In genomic region chr2:27505539-27505938, GRCm38 (mm10) we compare ENCODE assay signal across 8 mouse cellular contexts. TPM values are rescaled to one million over a fixed set of nuclear protein-coding genes. Genes with fewer than 3 reads are reported as not detected.
A peak's percentile ranks its signal among the peaks of the same experiment; 100 is the strongest.
DNase-seq lines count a peak whose midpoint lies in the region; ATAC-seq and TF ChIP-seq lines count a peak whose summit lies in the region.

No protein-coding gene starts in this region.

- H3K79me3 ChIP-seq in C2C12 (ENCODE audit: low read depth): no peaks in the 10 kb centered on the region

- peak; percentile 84 for DNase-seq in embryo, embryonic 10 days (ENCODE audit: low spot score)
- peak; percentile 71 to 79 for DNase-seq in lung, adult 18-20 months
- no peak for DNase-seq in spleen, postnatal 36 days (ENCODE audit: low spot score in 2 of 2)
- DNase-seq in adrenal gland, postnatal 10 days: no peak
- DNase-seq in cerebellum, adult 2 months: no peak
- DNase-seq in cerebellum, adult 18-20 months: no peak

- H3K4me3 ChIP-seq in C2C12 (ENCODE audit: insufficient read depth, poor library complexity, severe bottlenecking): no peak overlapping the region
- no peak overlapping the region for H3K4me3 ChIP-seq in intestine, postnatal 0 days (ENCODE audit: low read depth, low read length)
- H3K4me3 ChIP-seq in cerebellum, adult 2 months (replicated peaks; ENCODE audit: insufficient read depth, low read depth, low read length): no peak overlapping the region

- H3K4me1 ChIP-seq in intestine, postnatal 0 days (replicated peaks; ENCODE audit: control insufficient read depth, insufficient read depth, low read length): 0 out of 2 replicates have a peak, but pooled peaks cover 5% of the 10 kb centered on the region
- H3K4me1 ChIP-seq in cerebellum, adult 2 months (ENCODE audit: control insufficient read depth, insufficient read depth, low read length): no peaks in the 10 kb centered on the region

- H3K9ac ChIP-seq in intestine, postnatal 0 days (ENCODE audit: low read depth, low read length): peak overlapping the region; percentile 17; the same call in 1 of the 2 replicates

- H3K27me3 ChIP-seq in C2C12 (ENCODE audit: control insufficient read depth, insufficient read depth, insufficient read length): no peaks in the 10 kb centered on the region
- no peaks in the 10 kb centered on the region for H3K27me3 ChIP-seq in intestine, postnatal 0 days (replicated peaks; ENCODE audit: control insufficient read depth, insufficient read depth, low read length)
- no peaks in the 10 kb centered on the region for H3K27me3 ChIP-seq in cerebellum, adult 2 months (ENCODE audit: control insufficient read depth, insufficient read depth, low read length)

- H3K9me3 ChIP-seq in intestine, postnatal 0 days (ENCODE audit: control insufficient read depth): no peaks in the 10 kb centered on the region

- no peaks in the 10 kb centered on the region for H3K36me3 ChIP-seq in C2C12 (ENCODE audit: control insufficient read depth, insufficient read depth)
- H3K36me3 ChIP-seq in intestine, postnatal 0 days (ENCODE audit: control insufficient read depth, insufficient read depth): no peaks in the 10 kb centered on the region

- peak; percentile 63 for ATAC-seq in intestine, postnatal 0 days

- no peak overlapping the region for H3ac ChIP-seq in C2C12 (ENCODE audit: control insufficient read depth, insufficient read length, low read depth)

- no peak overlapping the region for H3K4me2 ChIP-seq in intestine, postnatal 0 days (replicated peaks; ENCODE audit: low read depth)

- H3K79me2 ChIP-seq in C2C12 (ENCODE audit: control insufficient read depth, insufficient read depth): no peaks in the 10 kb centered on the region

- WGBS in intestine, postnatal 0 days: 10% methylated on average over 6 of the region's 6 CpGs
- 24% methylated on average over 6 of the region's 6 CpGs for WGBS in cerebellum, adult 2 months

- no peak overlapping the region for H3K27ac ChIP-seq in intestine, postnatal 0 days (ENCODE audit: low read depth, low read length)
- no peak overlapping the region for H3K27ac ChIP-seq in cerebellum, adult 2 months (ENCODE audit: insufficient read depth, low read length)

- TF ChIP-seq CTCF in C2C12 (IDR thresholded peaks at IDR 0.05; ENCODE audit: control insufficient read depth, insufficient read depth, insufficient read length): no peak
- peak; percentile 53 for TF ChIP-seq CTCF in intestine, postnatal 0 days (IDR thresholded peaks at IDR 0.05; ENCODE audit: low read depth)
- no peak for TF ChIP-seq CTCF in cerebellum, adult 2 months (IDR thresholded peaks at IDR 0.05; ENCODE audit: borderline replicate concordance, insufficient read depth, low read depth, low read length)

- TF ChIP-seq POLR2A in cerebellum, adult 2 months (IDR thresholded peaks at IDR 0.05; ENCODE audit: borderline replicate concordance, insufficient read depth, low read length): no peak

TF ChIP-seq in C2C12, 6 proteins besides CTCF, POLR2A, EP300 and RAD21:
- peak; percentile 61 for TF ChIP-seq MAX (IDR thresholded peaks at IDR 0.05)
- peak; percentile 6 for TF ChIP-seq CEBPB (IDR thresholded peaks at IDR 0.05; ENCODE audit: low read depth)
- TF ChIP-seq MYOD1 (IDR thresholded peaks at IDR 0.05; ENCODE audit: control insufficient read depth, insufficient read length, low read depth): no peak
- no peak for TF ChIP-seq USF1 (IDR thresholded peaks at IDR 0.05; ENCODE audit: low read depth)
- no peak for TF ChIP-seq MYOG (IDR thresholded peaks at IDR 0.05; ENCODE audit: control insufficient read depth, extremely low read depth, insufficient read length)
- no peak for TF ChIP-seq FOSL1 (IDR thresholded peaks at IDR 0.05; ENCODE audit: insufficient read depth, low read length, poor library complexity, severe bottlenecking)

RNA-seq across cellular contexts. Expression of gene Brd3, which starts 1.9 kb away (rescaled TPM):
- polyA plus RNA-seq in C2C12 (2012; fragmentation: generic; extraction: Trizol): 21.6 TPM
- polyA plus RNA-seq in intestine, postnatal 0 days (2015; fragmentation: Nextera tagmentation; extraction: Ambion mirVana): 49.8 and 50.2 TPM in 2 replicates
- 10 to 100 TPM; 83.9 to 89.7 TPM for total RNA-seq in adrenal gland, postnatal 10 days (2021)
- 28.6 TPM in 2 replicates for polyA plus RNA-seq in cerebellum, adult 2 months (2012; rRNA removed)

RNA-seq across cellular contexts. Expression of gene Wdr5, which starts 9.4 kb away (rescaled TPM):
- polyA plus RNA-seq in C2C12 (2012; fragmentation: generic; extraction: Trizol): 46.9 TPM
- 15.6 and 16.2 TPM in 2 replicates for polyA plus RNA-seq in intestine, postnatal 0 days (2015; fragmentation: Nextera tagmentation; extraction: Ambion mirVana)
- 10 to 100 TPM; 35.2 to 38.3 TPM for total RNA-seq in adrenal gland, postnatal 10 days (2021)
- 30.6 and 32.7 TPM in 2 replicates for polyA plus RNA-seq in cerebellum, adult 2 months (2012; rRNA removed)

Comparison
In these comparisons a context has a peak if more than half of its experiments do, and no peak if none do; other contexts are left out.
1. DNase-seq: peak in embryo, embryonic 10 days (single experiment) and lung, adult 18-20 months (2 of 2); none in spleen, postnatal 36 days (0 of 2), adrenal gland, postnatal 10 days (single experiment), cerebellum, adult 2 months (0 of 2) and cerebellum, adult 18-20 months (0 of 2).